Mouse (Mus musculus) splenic B cell, adult 2 months (primary cell): ENCODE data around the gene Acbd6.

ENCODE experiments used
- DNase-seq: peaks from one replicate; pipeline ENCODE4 v3.0.0-alpha.2; 2011; ENCODE audit warnings: low read depth, low spot score
- H3K27me3 ChIP-seq: 2 replicates; pipeline ENCODE4 v1.6.1; 2012; ENCODE audit warnings: mild to moderate bottlenecking, low read length, moderate library complexity, mixed read lengths; ENCODE audit not compliant: control insufficient read depth, poor library complexity, insufficient read depth, severe bottlenecking
- H3K36me3 ChIP-seq: 2 replicates; pipeline ENCODE4 v1.6.1; 2012; ENCODE audit warnings: mild to moderate bottlenecking, low read length, moderate library complexity, mixed read lengths; ENCODE audit not compliant: control insufficient read depth, poor library complexity, insufficient read depth, severe bottlenecking

Gene Acbd6

DNA sequence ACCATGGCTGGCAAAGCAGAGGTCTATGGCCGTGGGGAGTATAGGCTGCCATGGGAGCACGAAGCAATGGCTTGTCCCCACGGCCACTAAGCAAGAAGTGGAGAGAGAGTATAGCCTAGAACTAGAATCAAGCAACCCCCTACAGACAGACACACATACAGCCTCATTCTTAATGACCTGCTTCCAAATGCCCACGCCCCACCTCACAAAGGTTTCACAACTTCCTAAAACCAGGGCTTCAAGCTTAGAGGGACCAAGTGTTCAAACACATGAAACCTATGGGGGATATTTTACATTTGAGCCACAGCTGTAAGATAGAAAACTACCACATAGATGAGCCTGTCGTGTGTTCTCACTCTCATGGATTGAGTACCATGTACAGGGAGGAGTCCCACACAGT, 25.5 kb upstream of the Acbd6 start:
- DNase-seq, result no peak
- no peaks in the 10 kb centered on the region for H3K36me3 ChIP-seq
- H3K27me3 ChIP-seq, result no peaks in the 10 kb centered on the region

DNA sequence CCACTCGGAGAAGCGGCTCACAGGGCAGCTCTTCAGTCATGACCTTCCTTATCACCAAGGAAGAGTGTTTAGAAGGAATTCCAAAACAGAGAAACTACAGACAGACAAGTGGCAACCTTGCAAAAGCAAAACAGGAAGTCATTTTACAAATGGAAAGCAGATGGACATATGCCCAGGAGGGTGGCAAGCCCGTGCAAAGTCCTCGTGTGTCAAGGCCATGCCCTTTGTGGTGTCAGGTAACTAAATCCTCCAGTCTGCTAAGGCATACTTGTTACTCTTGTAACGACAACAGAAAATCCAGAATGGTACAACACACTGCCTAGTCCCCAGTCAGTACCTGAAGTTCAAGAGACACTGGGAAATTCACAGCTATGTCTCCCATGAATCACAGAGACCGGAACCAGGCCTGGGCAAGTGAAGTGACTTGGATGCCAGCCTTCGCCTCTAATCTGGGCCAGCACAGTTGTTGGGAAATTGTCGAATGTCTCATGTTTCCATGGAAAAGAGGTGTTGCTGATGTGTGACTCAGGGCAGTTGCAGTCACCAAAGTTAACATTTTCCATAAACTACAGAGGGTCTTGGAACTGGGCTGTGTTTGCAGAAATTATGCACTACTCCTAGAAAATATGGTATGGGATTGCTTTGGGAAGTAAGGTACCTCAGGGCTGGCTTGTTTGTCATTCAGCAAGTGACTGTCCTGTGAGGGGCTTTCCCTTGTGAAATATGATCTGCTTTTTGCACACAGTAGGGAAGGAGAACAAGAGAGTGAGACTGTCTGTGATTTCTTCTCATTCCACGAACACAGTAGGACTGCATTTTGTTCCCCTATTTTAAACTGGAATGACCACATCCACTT, 24.9 kb upstream of the Acbd6 start:
- H3K36me3 ChIP-seq, result no peaks in the 10 kb centered on the region
- no peak for DNase-seq
- H3K27me3 ChIP-seq, result no peaks in the 10 kb centered on the region

DNA sequence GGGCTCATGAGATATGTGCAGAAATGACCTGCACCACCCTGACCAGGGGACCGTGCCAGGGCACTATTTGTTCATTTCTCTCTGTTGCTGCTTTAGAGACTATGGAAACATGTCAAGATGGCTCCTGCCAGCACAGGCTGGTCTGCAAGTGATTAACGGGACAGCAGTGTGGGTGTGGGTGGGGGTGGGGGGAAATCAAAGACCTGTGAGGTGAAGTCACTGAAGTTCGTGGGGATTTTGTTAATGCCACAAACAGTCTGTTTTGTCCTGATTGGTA, 24.3 kb upstream of the Acbd6 start:
- DNase-seq, result no peak
- no peaks in the 10 kb centered on the region for H3K36me3 ChIP-seq
- no peaks in the 10 kb centered on the region for H3K27me3 ChIP-seq

DNA sequence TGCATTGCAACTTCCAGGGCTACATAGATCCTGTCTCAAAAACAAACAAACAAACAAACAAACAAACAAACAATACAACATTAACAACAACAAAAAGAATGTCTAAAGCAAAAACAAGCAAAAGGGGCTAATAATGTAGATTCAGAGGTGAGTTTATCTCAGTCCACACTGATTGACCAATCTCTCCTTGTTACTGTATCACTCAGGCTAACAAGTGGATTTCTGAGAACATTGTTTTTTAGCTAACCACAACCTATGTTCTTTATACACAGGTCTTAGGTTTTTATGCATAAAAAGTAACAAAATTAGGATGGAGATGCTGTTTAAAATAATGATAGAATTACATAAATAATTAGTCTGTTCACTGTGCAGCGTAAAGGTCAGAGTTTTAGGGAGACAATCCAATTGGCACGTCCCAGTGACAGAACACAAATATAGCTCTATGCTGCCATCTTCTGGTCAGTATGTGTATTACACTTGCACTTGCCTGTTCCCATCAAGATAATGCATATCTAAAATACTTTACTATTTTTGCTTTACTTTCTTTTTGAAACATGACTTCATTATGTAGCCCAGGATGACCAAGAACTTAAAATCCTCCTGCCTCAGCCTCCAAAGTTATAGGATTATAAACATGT, 20.8 kb upstream of the Acbd6 start:
- DNase-seq, result peak; percentile 77
- Histone ChIP-seq H3K27me3 (no peaks in the 10 kb centered on the region), H3K36me3 (no peaks in the 10 kb centered on the region)

DNA sequence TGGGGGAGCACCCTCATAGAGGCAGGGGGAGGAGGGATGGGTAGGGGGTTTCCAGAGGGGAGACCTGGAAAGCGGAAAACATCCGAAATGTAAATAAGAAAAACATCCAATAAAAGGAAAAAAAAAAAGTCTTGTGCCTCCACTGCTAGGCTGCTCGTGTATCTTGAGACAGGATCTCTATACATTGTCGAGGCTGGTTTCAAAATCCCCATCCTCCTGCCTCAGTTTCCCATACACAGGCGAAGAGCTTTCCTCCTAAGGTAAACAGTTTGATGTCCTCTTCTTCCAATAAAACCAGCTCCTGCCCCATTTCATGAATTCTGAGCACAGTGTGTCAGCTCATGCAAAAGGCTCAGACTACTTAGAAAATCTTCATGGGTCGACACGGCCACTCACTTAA, 19.9 kb upstream of the Acbd6 start:
- no peak for DNase-seq
- Histone ChIP-seq H3K27me3 (no peaks in the 10 kb centered on the region), H3K36me3 (no peaks in the 10 kb centered on the region)

DNA sequence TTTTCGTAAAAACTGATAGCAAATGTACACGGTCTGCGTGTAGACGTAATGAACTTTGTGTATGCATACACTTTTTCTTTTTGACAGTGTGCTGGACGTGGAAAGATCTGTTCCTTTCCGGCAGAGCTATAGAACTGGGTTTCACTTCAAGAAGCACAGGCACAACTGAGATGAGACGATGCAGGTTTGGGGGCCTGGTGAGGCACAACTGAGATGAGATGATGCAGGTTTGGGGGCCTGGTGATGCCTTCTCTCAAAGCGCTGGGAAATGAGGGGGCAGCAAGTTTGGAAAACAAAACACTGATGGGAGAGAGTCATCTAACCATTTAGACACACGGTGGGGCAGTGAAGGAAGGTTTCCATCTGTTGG, 293 bp upstream of the Acbd6 start:
- no peaks in the 10 kb centered on the region for H3K36me3 ChIP-seq
- no peak for DNase-seq
- no peaks in the 10 kb centered on the region for H3K27me3 ChIP-seq

DNA sequence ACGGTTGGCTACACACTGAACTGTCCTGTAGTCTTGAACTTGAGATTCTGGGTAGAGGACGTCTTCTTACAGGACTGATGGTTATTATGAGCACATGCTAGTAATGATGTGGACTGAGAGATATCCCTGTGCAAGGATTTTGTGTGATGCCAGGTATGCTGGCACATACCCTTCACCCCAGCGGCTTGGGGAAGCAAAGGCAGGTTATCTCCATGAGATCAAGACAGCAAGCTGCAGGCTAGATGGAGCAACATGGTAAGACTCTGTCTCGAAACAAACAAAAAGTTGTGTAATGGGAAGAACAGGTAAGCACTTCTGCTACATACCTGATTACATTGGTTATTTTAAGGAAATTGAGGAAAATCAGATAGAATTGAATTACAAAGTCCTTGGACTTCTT, 2.1 kb downstream of the Acbd6 start:
- no peaks in the 10 kb centered on the region for H3K36me3 ChIP-seq
- H3K27me3 ChIP-seq, result no peaks in the 10 kb centered on the region
- DNase-seq, result no peak

DNA sequence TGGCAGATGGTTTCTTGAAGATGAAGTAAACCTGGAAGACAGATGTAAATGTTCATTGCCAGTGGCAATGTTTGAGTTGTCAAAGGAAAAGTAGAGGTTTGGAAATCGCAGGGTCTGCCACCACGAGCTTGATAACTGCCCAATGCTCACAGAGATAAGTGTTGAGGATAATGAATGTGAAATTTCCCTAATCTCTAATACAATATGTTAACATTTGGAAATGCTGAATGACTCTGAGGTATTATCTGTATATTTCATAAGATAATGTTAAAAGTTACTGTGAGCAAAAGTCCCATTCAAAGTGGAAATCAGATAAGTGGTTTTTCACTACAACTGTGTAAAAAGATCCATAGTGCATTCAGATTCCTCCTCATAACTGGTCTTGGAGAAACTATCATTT, 2.8 kb downstream of the Acbd6 start:
- Histone ChIP-seq H3K36me3 (no peaks in the 10 kb centered on the region), H3K27me3 (no peaks in the 10 kb centered on the region)
- DNase-seq, result no peak

DNA sequence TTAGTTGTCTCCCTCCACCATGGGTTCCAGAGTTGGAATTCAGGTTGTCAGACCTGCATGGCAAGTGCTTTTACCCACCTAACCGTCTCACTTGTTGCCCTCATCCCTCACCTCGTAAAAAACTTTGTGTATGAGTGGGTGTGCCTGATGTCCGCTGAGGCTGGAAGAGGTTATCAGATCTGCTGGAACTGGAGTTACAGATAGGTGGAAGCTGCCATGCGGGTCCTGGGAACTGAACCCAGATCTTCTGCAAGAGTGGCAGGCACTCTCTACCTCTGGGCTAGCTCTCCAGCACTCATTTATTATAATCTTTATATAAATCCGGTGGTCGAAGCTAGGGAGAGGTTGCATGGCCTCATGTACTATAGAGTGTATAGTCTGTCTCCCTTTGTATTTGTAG, 4.3 kb downstream of the Acbd6 start:
- Histone ChIP-seq H3K27me3 (no peaks in the 10 kb centered on the region), H3K36me3 (no peaks in the 10 kb centered on the region)
- no peak for DNase-seq

DNA sequence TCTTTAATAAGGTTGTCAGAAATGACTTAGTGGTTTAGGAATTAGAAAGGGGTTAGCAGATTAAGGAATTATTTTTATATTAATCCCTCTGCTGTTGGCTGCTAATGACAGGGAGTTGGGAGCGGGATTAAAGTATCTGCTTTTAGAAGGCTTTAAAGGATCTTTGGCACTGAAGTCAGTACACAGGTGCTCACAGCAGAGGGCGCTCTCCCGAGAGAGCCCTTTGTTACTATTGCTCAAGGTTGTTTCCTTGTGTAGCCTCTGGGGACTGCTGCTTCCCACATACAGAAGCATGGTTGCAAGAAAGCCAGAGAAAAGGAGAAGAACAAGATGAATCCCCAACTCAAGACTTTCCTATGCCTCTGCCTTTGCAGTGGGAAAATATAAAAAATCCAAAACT, 6.8 kb downstream of the Acbd6 start:
- Histone ChIP-seq H3K27me3 (no peaks in the 10 kb centered on the region), H3K36me3 (peaks cover 5% of the 10 kb centered on the region; the same call in 1 of the 2 replicates)
- DNase-seq, result peak; percentile 74

DNA sequence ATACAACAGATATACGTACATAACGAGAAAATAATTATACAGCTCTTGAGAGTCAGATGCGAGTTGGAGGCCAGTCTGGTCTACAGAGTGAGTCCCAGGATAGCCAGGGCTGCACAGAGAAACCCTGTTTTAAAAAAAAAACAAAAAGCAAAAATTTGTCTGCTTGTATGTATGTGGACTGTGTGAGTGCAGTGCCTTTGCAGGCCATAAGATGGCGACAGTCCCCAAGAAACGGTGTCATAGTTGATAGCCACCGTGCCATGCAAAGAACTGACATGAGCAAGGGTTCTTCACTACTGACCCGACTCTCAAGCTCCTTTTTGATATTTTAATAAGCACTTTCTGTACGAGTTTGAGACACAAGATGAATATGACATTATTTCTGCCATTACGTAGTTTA, 10.2 kb downstream of the Acbd6 start:
- no peak for DNase-seq
- Histone ChIP-seq H3K36me3 (peaks cover 5% of the 10 kb centered on the region), H3K27me3 (no peaks in the 10 kb centered on the region)

DNA sequence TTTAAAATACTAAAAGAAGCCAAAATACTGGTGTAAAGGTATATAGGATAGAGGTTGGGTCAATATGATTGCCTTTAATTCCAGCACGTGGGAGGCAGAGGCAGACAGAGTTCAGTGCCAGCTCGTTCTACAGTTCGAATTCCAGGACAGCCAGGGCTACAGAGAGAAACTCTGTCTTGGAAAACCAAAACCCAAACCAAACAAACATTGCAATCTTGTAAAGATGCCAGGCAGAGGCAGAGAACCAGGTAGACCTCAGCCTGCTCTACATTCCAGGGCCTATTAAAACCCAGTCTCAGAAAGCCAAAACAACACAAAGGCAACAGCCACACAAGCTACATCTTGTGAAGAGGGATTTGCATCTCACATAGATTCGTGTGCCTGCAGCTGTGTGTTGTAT, 11.4 kb downstream of the Acbd6 start:
- Histone ChIP-seq H3K27me3 (no peaks in the 10 kb centered on the region), H3K36me3 (peaks cover 9% of the 10 kb centered on the region)
- DNase-seq, result no peak

DNA sequence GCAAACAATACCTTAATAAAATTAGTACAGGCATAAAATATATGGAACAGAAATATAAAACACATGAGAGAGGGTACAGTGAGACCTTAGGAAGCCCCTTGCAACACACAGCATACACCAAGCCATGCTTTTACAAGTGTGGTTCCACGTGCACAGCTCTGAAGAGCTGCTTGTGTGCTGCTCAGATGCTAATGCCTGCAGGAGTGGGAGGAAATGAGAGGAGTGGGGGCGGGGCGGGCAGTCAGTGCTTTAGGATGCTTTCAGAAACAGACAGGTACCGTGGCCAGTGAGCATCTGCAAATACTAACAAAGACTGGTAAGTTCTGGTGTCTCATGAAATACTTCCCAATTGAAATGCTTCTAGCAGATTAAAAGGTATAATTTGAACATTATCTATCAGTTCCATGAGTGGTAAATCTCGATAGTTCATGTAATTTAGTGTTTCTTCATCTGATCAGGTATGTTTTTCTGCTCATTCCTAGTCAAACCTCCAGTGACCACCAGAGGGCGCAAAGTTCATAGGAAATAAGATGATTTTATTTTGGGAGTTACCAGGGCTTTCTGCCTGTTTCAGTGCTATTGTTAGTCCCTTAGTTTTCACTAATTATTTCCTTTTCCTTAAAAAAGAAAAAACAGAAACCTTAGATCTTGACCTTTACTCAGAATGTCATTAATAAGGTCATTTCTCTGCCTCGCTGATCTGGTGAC, 17.2 kb downstream of the Acbd6 start:
- peaks cover 3% of the 10 kb centered on the region for H3K36me3 ChIP-seq
- DNase-seq, result peak; percentile 69
- no peaks in the 10 kb centered on the region for H3K27me3 ChIP-seq

DNA sequence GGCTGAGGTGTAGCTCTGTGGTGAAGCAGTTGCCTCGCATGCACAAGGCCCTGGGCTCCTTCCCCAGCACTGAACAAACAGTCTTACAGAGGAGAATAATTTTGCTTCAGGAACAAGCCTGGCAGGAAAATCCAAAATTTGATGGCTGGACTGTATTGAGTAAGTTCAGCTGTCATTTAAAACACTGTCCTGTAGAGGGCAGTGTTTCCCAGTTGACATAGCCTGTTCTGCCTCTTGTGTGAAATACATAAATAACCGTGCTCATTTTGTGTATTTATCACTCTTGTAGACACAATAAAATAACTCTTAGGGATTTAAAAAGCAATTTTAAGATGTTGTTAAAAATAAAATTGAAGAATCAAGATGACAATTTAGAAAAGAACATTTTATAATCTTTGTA, 18.5 kb downstream of the Acbd6 start:
- Histone ChIP-seq H3K27me3 (no peaks in the 10 kb centered on the region), H3K36me3 (peaks cover 3% of the 10 kb centered on the region)
- peak; percentile 82 for DNase-seq

DNA sequence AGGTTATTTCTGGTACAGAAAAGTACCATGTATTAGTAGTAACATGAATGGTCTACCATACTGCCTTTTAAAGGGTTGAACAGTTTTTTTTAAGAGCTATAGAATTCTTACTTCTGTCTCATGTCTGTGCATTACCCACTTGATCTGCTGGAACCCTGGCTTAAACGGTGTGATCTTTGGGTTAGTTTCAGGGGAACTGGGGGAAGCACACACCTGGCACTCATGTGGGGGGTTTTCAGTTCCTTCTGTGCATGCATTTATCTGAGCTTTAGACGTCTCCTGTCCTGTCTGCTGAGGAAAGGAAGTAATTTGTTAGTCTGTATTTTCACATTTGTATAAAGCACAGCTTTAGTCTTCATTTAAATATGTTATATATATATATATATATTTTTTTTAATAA, 19.4 kb downstream of the Acbd6 start:
- Histone ChIP-seq H3K36me3 (peaks cover 3% of the 10 kb centered on the region), H3K27me3 (no peaks in the 10 kb centered on the region)
- peak; percentile 58 for DNase-seq
